Comparison of ENCODE assay signal across 26 mouse cellular contexts in genomic region chr2:129164815-129165214, GRCm38 (mm10). TPM values are rescaled to one million over a fixed set of nuclear protein-coding genes. Genes with fewer than 3 reads are reported as not detected.
DNase-seq lines count a peak whose midpoint lies in the region; ATAC-seq lines count a peak whose summit lies in the region.
"Had no signal": no experiment of that assay in that cellular context is flagged by ENCODE, and none has a peak within 500 bp of the region (broad histone marks: within the 10 kb centered on the region; RNA-seq: fewer than 3 reads in every experiment).

No protein-coding gene starts in this region.

- no peak for ATAC-seq in megakaryocyte, adult 5-6 weeks (ENCODE audit: poor library complexity, severe bottlenecking)
- peak; percentile 65; the same call in 1 of the 2 replicates for ATAC-seq in common myeloid progenitor, adult 5-6 weeks (replicated peaks; ENCODE audit: low read depth, poor library complexity, severe bottlenecking)
- ATAC-seq: activated CD4-positive, CD25-positive, alpha-beta regulatory T cell, adult 4 months; CD4-positive, CD25-positive, alpha-beta regulatory T cell, adult 4 months; forebrain, embryonic 14.5 days; forebrain, embryonic 16.5 days; Patski had no signal

- H3K36me3 ChIP-seq in megakaryocyte, embryonic 14.5 days (replicated peaks; ENCODE audit: low read length), result no peaks in the 10 kb centered on the region
- H3K36me3 ChIP-seq: embryonic facial prominence, embryonic 13.5 days; embryonic facial prominence, embryonic 15.5 days; forebrain, embryonic 10.5 days; forebrain, embryonic 12.5 days; G1E had no signal

- no peaks in the 10 kb centered on the region for H3K9me3 ChIP-seq in megakaryocyte, embryonic 14.5 days
- H3K9me3 ChIP-seq: embryonic facial prominence, embryonic 13.5 days; embryonic facial prominence, embryonic 15.5 days; forebrain, embryonic 12.5 days; G1E had no signal

- H3K27me3 ChIP-seq in megakaryocyte, embryonic 14.5 days (replicated peaks), result peaks cover 10% of the 10 kb centered on the region
- H3K27me3 ChIP-seq: CH12.LX; embryonic facial prominence, embryonic 13.5 days; embryonic facial prominence, embryonic 15.5 days; forebrain, embryonic 12.5 days; Patski had no signal

- peaks cover 47% of the 10 kb centered on the region for H3K4me1 ChIP-seq in megakaryocyte, embryonic 14.5 days
- H3K4me1 ChIP-seq: embryonic facial prominence, embryonic 13.5 days; embryonic facial prominence, embryonic 15.5 days; forebrain, embryonic 10.5 days had no signal

- peak; percentile 57 for DNase-seq in 416B (ENCODE audit: low read depth)
- DNase-seq in kidney, adult 18-20 months, result no peak
- DNase-seq: adrenal gland, adult 8-10 months; adrenal gland, postnatal 36 days; B cell, adult 2 months; cerebellum, adult 11-12 months; cerebellum, adult 2 months; cerebellum, adult 9-10 months; cerebellum, postnatal 10 days; cerebellum, postnatal 25 days; embryo, embryonic 11 days had no signal

- peak overlapping the region; percentile 9 for H3K4me3 ChIP-seq in megakaryocyte, embryonic 14.5 days (replicated peaks)
- H3K4me3 ChIP-seq: embryonic facial prominence, embryonic 13.5 days; embryonic facial prominence, embryonic 15.5 days; erythroblast, embryonic 14.5 days; forebrain, embryonic 10.5 days; forebrain, embryonic 12.5 days had no signal

RNA-seq across cellular contexts. Expression of gene Slc20a1, which starts 33.7 kb away (rescaled TPM):
- polyA plus RNA-seq in megakaryocyte, embryonic 14.5 days (2012; ENCODE audit: insufficient read depth, low replicate concordance), result 16.4 and 76.5 TPM in 2 replicates
- total RNA-seq in megakaryocyte, adult 5-6 weeks (2015), result 18.7 and 22.8 TPM in 2 replicates
- total RNA-seq in megakaryocyte, adult 5-6 weeks (2017), result 52.4 and 70.8 TPM in 2 replicates
- 114 and 140 TPM in 2 replicates for total RNA-seq in common myeloid progenitor, adult 5-6 weeks (2017)

RNA-seq across cellular contexts. Expression of gene Chchd5, which starts 35.3 kb away (rescaled TPM):
- 6.1 and 19.5 TPM in 2 replicates for polyA plus RNA-seq in megakaryocyte, embryonic 14.5 days (2012; ENCODE audit: insufficient read depth, low replicate concordance)
- 11.9 and 13.0 TPM in 2 replicates for total RNA-seq in megakaryocyte, adult 5-6 weeks (2015)
- total RNA-seq in megakaryocyte, adult 5-6 weeks (2017), result 9.4 and 11.9 TPM in 2 replicates
- total RNA-seq in common myeloid progenitor, adult 5-6 weeks (2017), result 14.5 and 18.5 TPM in 2 replicates
